Mouse (Mus musculus) CH12.LX (cell line): ENCODE results near the gene Mettl21c. TPM values are rescaled to one million over a fixed set of nuclear protein-coding genes. Genes with fewer than 3 reads are reported as not detected.

Experiments used
- DNase-seq: peaks from one replicate; pipeline ENCODE4 v3.0.0-alpha.2; 2013; ENCODE audit errors: extremely low read depth
- H3K27ac ChIP-seq: 2 replicates; pipeline ENCODE4 v1.5.1; 2012; ENCODE audit warnings: low read depth, mild to moderate bottlenecking, control low read depth, moderate library complexity; ENCODE audit not compliant: insufficient read depth
- H3K27me3 ChIP-seq: replicated peaks from 2 replicates; pipeline ENCODE3; 2012; ENCODE audit warnings: inconsistent platforms
- H3K36me3 ChIP-seq, 2 experiments: replicated peaks in 1 of 2; 2 replicates each; pipeline versions ENCODE3 to v1.6.1; 2012; ENCODE audit warnings: inconsistent platforms in 1 of 2, low read length in 1 of 2, mild to moderate bottlenecking in 1 of 2, mixed read lengths in 1 of 2, moderate library complexity in 1 of 2; ENCODE audit not compliant: control insufficient read depth in 1 of 2, insufficient read depth in 1 of 2
- H3K4me1 ChIP-seq, 2 experiments: 2 replicates each; pipeline ENCODE4 v1.6.1; 2012; ENCODE audit warnings: inconsistent platforms in 1 of 2, moderate library complexity in 1 of 2; ENCODE audit not compliant: insufficient read depth in 2 of 2, control insufficient read depth in 1 of 2
- H3K4me2 ChIP-seq: 2 replicates; pipeline ENCODE4 v1.6.1; 2012; ENCODE audit warnings: low read depth, mild to moderate bottlenecking, control low read depth; ENCODE audit not compliant: poor library complexity, insufficient read depth, severe bottlenecking
- H3K4me3 ChIP-seq, 3 experiments: fragments of 150-350 bp in 1 of 3; sonication (generic) in 1 of 3; replicated peaks in 1 of 3; 2 replicates each; pipeline versions ENCODE3 to v1.5.1; 2011 to 2012; ENCODE audit warnings: low read depth in 2 of 3, low read length in 2 of 3, mild to moderate bottlenecking in 2 of 3, moderate library complexity in 2 of 3, control low read depth in 1 of 3, improper control_type of control experiment in 1 of 3, inconsistent platforms in 1 of 3, mixed read lengths in 1 of 3; ENCODE audit not compliant: poor library complexity in 1 of 3
- H3K79me2 ChIP-seq: replicated peaks from 2 replicates; pipeline ENCODE4 v1.6.1; 2012; ENCODE audit warnings: mild to moderate bottlenecking, moderate library complexity; ENCODE audit not compliant: control insufficient read depth, poor library complexity, insufficient read depth, severe bottlenecking; ENCODE audit errors: extremely low read depth
- H3K9ac ChIP-seq: 2 replicates; pipeline ENCODE4 v1.6.1; 2012; ENCODE audit warnings: low read depth, mild to moderate bottlenecking, control low read depth, moderate library complexity; ENCODE audit not compliant: insufficient read depth
- H3K9me3 ChIP-seq: replicated peaks from 2 replicates; pipeline ENCODE3; 2012; ENCODE audit warnings: low read length, inconsistent platforms, mixed read lengths
- CHD2 ChIP-seq: IDR thresholded peaks from 2 replicates; pipeline ENCODE4 v1.6.1; 2011; ENCODE audit warnings: low read length, improper control_type of control experiment
- ELF1 ChIP-seq: IDR thresholded peaks from 2 replicates; pipeline ENCODE4 v1.6.1; 2014; ENCODE audit warnings: low read depth, mild to moderate bottlenecking, inconsistent platforms, low read length, improper control_type of control experiment
- HCFC1 ChIP-seq: IDR thresholded peaks from 2 replicates; pipeline ENCODE4 v1.6.1; 2012; ENCODE audit warnings: low read depth, mild to moderate bottlenecking, inconsistent platforms, low read length, improper control_type of control experiment
- IRF4 ChIP-seq: IDR thresholded peaks from 2 replicates; pipeline ENCODE4 v1.6.1; 2014; ENCODE audit warnings: low read depth, mild to moderate bottlenecking, inconsistent platforms, low read length, improper control_type of control experiment
- JUN ChIP-seq: IDR thresholded peaks from 2 replicates; pipeline ENCODE4 v1.6.1; 2011; ENCODE audit warnings: low read depth, mild to moderate bottlenecking, low read length, improper control_type of control experiment, moderate library complexity; ENCODE audit not compliant: insufficient read depth
- JUND ChIP-seq: conservative IDR thresholded peaks from 2 replicates; pipeline ENCODE4 v1.6.1; 2011; ENCODE audit warnings: low read depth, low read length, improper control_type of control experiment
- KAT2A ChIP-seq: IDR thresholded peaks from 2 replicates; pipeline ENCODE4 v1.6.1; 2012; ENCODE audit warnings: low read length, improper control_type of control experiment, inconsistent platforms; ENCODE audit not compliant: insufficient replicate concordance
- MAFK ChIP-seq: IDR thresholded peaks from 2 replicates; pipeline ENCODE4 v1.6.1; 2011; ENCODE audit warnings: low read length, improper control_type of control experiment; ENCODE audit not compliant: insufficient replicate concordance
- MXI1 ChIP-seq: IDR thresholded peaks from 2 replicates; pipeline ENCODE4 v1.6.1; 2011; ENCODE audit warnings: mild to moderate bottlenecking, low read depth, low read length, improper control_type of control experiment
- MYC ChIP-seq: IDR thresholded peaks from 2 replicates; pipeline ENCODE4 v1.6.1; 2011; ENCODE audit warnings: low read depth, mild to moderate bottlenecking, improper control_type of control experiment, low read length
- NELFE ChIP-seq: IDR thresholded peaks from 2 replicates; pipeline ENCODE4 v1.6.1; 2011; ENCODE audit warnings: low read depth, low read length, improper control_type of control experiment
- NRF1 ChIP-seq: IDR thresholded peaks from 2 replicates; pipeline ENCODE4 v1.6.1; 2014; ENCODE audit warnings: low read depth, mild to moderate bottlenecking, inconsistent platforms, low read length, improper control_type of control experiment, moderate library complexity
- POLR2A ChIP-seq: IDR thresholded peaks from 2 replicates; pipeline ENCODE4 v1.6.1; 2011; ENCODE audit warnings: low read depth, mild to moderate bottlenecking, improper control_type of control experiment, low read length
- POLR2AphosphoS2 ChIP-seq: IDR thresholded peaks from 2 replicates; pipeline ENCODE4 v1.6.1; 2011; ENCODE audit warnings: low read depth, low read length, improper control_type of control experiment
- RCOR1 ChIP-seq: conservative IDR thresholded peaks from 2 replicates; pipeline ENCODE4 v1.6.1; 2012; ENCODE audit warnings: low read depth, mild to moderate bottlenecking, inconsistent platforms, low read length, improper control_type of control experiment
- TBP ChIP-seq: conservative IDR thresholded peaks from 2 replicates; pipeline ENCODE4 v1.6.1; 2011; ENCODE audit warnings: low read depth, low read length, improper control_type of control experiment
- USF1 ChIP-seq: IDR thresholded peaks from 2 replicates; pipeline ENCODE4 v1.6.1; 2014; ENCODE audit warnings: low read depth, mild to moderate bottlenecking, inconsistent platforms, low read length, improper control_type of control experiment
- ZNF384 ChIP-seq: IDR thresholded peaks from 2 replicates; pipeline ENCODE4 v1.6.1; 2012; ENCODE audit warnings: low read depth, low read length, improper control_type of control experiment, inconsistent platforms
- dilution Hi-C: fragments of 300-500 bp; cut with MboI; formaldehyde crosslinking; loops from 2 replicates; pipeline ENCODE4 v1.14.3; 2020; ENCODE audit warnings: low sequenced_read_pairs; ENCODE audit not compliant: extremely low pct_unique_long_range_greater_than_20kb, extremely low pct_ligation_motif_present
- in situ Hi-C: fragments of 300-500 bp; cut with MboI; formaldehyde crosslinking; loops from 3 replicates; pipeline ENCODE4 v1.14.3; 2019; ENCODE audit warnings: low sequenced_read_pairs, low pct_ligation_motif_present, low pct_unique_long_range_greater_than_20kb, mixed read lengths
- polyA plus RNA-seq: library from polyadenylated mRNA; unstranded; fragments of >175 nt; gene quantifications from 2 replicates; pipeline ENCODE4 v1.2.1, GENCODE M21; 2012; ENCODE audit warnings: low read depth; ENCODE audit not compliant: insufficient read length
- total RNA-seq, 2 experiments: library from RNA; depleted of rRNA; stranded (reverse); fragments of 300-350 nt in 1 of 2; fragments of >200 nt in 1 of 2; gene quantifications; 2 replicates each; pipeline ENCODE4 v1.2.3; 2012 to 2014

The Mettl21c gene
- total and polyA plus RNA-seq, 3 experiments = 0.13 to 0.31 (median 0.16) TPM

DNA sequence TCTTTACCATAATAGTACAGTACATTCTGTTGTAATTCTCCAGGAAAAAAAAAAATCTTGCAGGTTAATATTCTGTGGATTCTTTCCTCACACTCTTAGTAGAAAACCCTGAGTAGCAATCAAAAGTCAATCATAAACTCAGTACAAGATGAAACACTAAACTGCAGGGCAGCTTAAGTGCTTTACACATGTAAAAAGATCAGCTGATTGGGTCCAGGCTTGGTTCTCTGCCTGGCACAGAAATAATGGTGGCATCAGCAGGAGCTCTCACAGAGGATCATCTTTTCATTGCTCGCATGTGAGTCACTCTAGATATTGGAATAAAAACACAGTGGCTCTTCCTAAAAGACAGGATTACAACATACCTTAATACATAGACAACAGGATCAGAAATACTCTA is 7.8 kb upstream of the Mettl21c start:
- H3K4me2 ChIP-seq = no peak overlapping the region
- dilution Hi-C loops (no loop called here), in situ Hi-C loops (loop anchor here (25.0 kb wide), 1 partner anchor 265 kb away; no protein-coding TSS in a partner anchor)
- H3K27ac ChIP-seq = no peak overlapping the region
- no peak overlapping the region for H3K9ac ChIP-seq
- no peaks in the 10 kb centered on the region for H3K36me3 ChIP-seq
- H3K9me3 ChIP-seq = no peaks in the 10 kb centered on the region
- H3K27me3 ChIP-seq = no peaks in the 10 kb centered on the region
- H3K4me3 ChIP-seq = no peak overlapping the region
- no peaks in the 10 kb centered on the region for H3K4me1 ChIP-seq
- DNase-seq = no peak
- no peaks in the 10 kb centered on the region for H3K79me2 ChIP-seq
- TF ChIP-seq KAT2A = no peak
- no peak for TF ChIP-seq NRF1
- TF ChIP-seq MAFK = no peak
- TF ChIP-seq POLR2A = no peak
- TF ChIP-seq JUN = no peak
- TF ChIP-seq MXI1 = no peak
- TF ChIP-seq IRF4 = no peak
- no peak for TF ChIP-seq NELFE
- TF ChIP-seq HCFC1 = no peak
- no peak for TF ChIP-seq JUND
- no peak for TF ChIP-seq USF1
- no peak for TF ChIP-seq POLR2AphosphoS2

DNA sequence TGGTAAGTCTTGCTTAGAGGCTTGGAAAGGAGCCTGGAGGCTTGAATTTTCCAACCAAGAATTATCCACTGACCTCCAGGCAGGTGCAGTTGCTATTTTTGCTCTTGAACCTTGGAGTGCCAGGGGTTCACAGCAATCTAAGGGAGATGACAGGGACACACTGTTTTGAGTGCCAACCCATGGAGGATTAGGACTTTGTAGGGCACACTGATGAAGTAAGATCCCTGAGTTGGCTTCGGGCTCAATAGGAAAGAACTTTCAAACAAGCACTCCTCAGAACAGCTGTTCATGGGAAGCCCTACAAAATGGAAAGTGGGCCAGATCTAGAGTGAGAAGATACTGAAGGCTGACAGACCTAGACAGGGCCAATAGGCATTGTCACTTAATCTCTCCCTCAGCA is 2.8 kb upstream of the Mettl21c start:
- Histone ChIP-seq H3K4me1 (no peaks in the 10 kb centered on the region), H3K79me2 (no peaks in the 10 kb centered on the region), H3K36me3 (no peaks in the 10 kb centered on the region), H3K27me3 (peaks cover 1% of the 10 kb centered on the region), H3K27ac (no peak overlapping the region), H3K9me3 (no peaks in the 10 kb centered on the region), H3K4me3 (no peak overlapping the region), H3K9ac (no peak overlapping the region), H3K4me2 (no peak overlapping the region)
- dilution Hi-C loops = no loop called here
- in situ Hi-C loops = no loop called here
- DNase-seq = no peak
- TF ChIP-seq USF1 = no peak
- TF ChIP-seq ELF1 = no peak
- TF ChIP-seq RCOR1 = no peak
- TF ChIP-seq ZNF384 = no peak
- no peak for TF ChIP-seq MYC
- TF ChIP-seq NRF1 = no peak

DNA sequence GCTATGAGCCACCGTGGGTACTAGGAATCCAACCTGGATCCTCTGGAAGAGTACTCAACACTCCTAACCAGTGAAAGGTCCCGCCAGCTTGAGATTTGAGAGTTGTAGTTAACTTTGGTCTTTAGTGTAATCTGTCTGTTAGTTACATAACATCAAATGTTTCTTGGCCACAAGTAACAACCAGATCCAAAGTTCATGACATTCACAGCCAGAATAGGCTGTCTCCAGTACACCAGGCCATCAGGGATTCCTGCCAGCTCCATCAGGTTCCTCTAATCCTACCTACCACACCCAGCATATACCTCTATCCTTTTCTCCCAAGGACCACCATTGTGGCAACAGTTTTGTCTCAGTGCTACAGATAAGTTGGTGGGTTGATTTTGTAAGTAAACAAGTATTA is 4.3 kb downstream of the Mettl21c start:
- Histone ChIP-seq H3K27ac (no peak overlapping the region), H3K9me3 (no peaks in the 10 kb centered on the region), H3K9ac (no peak overlapping the region), H3K4me1 (no peaks in the 10 kb centered on the region), H3K27me3 (peaks cover 1% of the 10 kb centered on the region), H3K79me2 (no peaks in the 10 kb centered on the region), H3K4me3 (no peak overlapping the region), H3K36me3 (peaks cover 0 to 7% of the 10 kb centered on the region in 2 experiments), H3K4me2 (no peak overlapping the region)
- dilution Hi-C loops (no loop called here), in situ Hi-C loops (no loop called here)
- TF ChIP-seq TBP (no peak), ELF1 (no peak), POLR2A (no peak), MXI1 (no peak), CHD2 (no peak)
- no peak for DNase-seq
